Mouse (Mus musculus): Measurements from ENCODE around the gene Bbs9. TPM values are rescaled to one million over a fixed set of nuclear protein-coding genes. Genes with fewer than 3 reads are reported as not detected.

The Bbs9 gene
- polyA plus RNA-seq, 1 experiment from 2014 or later: 15.5 TPM

DNA sequence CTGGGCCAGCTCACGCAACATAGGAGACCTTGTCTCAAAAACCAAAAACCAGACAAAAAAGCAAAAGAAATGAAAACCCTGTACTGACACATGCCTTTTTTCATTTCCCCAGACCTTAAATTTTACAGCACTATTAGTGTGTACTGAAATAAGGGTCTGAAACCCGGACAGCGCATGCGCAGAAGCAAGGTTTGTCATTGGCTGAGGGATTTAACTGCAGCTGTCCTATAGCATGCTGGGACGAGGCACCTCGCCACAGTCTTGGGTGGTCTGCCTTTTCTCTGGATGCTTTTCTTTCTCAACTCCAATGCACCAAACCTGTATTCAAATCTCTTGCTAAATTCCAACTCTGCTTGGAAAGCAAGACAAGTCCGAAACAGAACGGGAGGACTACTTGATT, 3.4 kb downstream of the Bbs9 start:
- DNase-seq (ENCODE audit: low spot score) (no peak), ATAC-seq (ENCODE audit: insufficient number of reproducible peaks, low FRiP score, low TSS enrichment, low read depth) (no peak)
- H3K4me1 ChIP-seq (ENCODE audit: control insufficient read depth, insufficient read depth, low read length): no peaks in the 10 kb centered on the region
- no peak overlapping the region for H3K4me2 ChIP-seq (ENCODE audit: low read depth, severe bottlenecking)
- H3K4me3 ChIP-seq (ENCODE audit: low read depth, low read length): no peak overlapping the region
- H3K36me3 ChIP-seq (ENCODE audit: control insufficient read depth, insufficient read depth, low read length): no peaks in the 10 kb centered on the region
- WGBS: 91% methylated on average over 8 of the region's 8 CpGs
- no peaks in the 10 kb centered on the region for H3K27me3 ChIP-seq (ENCODE audit: control insufficient read depth, insufficient read depth, low read length)
- H3K9ac ChIP-seq (ENCODE audit: low read length): no peak overlapping the region
- no peaks in the 10 kb centered on the region for H3K9me3 ChIP-seq (ENCODE audit: control insufficient read depth, low read length)
- no peak overlapping the region for H3K27ac ChIP-seq (replicated peaks; ENCODE audit: low read depth, low read length)

DNA sequence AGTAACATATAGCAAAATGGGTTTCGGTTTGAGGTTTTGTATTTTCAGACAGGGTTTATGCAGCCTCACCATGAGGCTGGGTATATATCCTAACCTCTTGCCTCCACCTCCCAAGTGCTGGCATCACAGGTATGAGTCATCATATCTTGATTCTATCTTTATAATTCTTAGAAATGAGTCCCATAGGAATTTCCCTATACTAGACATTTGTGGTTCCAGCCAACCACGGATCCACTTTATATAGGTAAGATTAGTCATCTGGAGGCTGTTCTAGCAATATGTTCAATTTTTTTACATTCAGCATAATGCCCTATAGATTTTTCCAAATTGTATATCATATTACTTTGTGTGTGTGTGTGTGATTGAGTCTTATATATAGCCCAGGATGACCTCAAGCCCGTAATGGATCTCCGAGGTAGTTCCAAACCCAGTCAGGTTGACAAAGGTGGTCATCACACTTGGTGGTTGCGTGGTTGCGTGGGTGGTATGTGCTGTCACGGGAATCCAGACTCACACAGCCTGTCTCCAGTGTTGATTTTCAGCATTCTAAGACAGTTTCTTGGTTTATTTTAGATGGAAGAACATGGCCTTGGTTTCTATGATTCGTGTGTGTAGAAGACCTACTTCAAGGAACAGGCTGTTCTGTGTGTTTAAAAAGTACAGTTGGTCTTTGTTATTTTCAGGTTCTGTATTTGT, 8.5 kb downstream of the Bbs9 start:
- Histone ChIP-seq H3K9me3 (ENCODE audit: control insufficient read depth, low read length) (no peaks in the 10 kb centered on the region), H3K4me1 (ENCODE audit: control insufficient read depth, insufficient read depth, low read length) (no peaks in the 10 kb centered on the region), H3K27ac (replicated peaks; ENCODE audit: low read depth, low read length) (no peak overlapping the region), H3K36me3 (ENCODE audit: control insufficient read depth, insufficient read depth, low read length) (no peaks in the 10 kb centered on the region), H3K4me2 (ENCODE audit: low read depth, severe bottlenecking) (no peak overlapping the region), H3K27me3 (ENCODE audit: control insufficient read depth, insufficient read depth, low read length) (no peaks in the 10 kb centered on the region), H3K4me3 (ENCODE audit: low read depth, low read length) (no peak overlapping the region), H3K9ac (ENCODE audit: low read length) (no peak overlapping the region)
- DNase-seq (ENCODE audit: low spot score) (no peak), ATAC-seq (ENCODE audit: insufficient number of reproducible peaks, low FRiP score, low TSS enrichment, low read depth) (no peak)
- 93% methylated on average over 8 of the region's 8 CpGs for WGBS

DNA sequence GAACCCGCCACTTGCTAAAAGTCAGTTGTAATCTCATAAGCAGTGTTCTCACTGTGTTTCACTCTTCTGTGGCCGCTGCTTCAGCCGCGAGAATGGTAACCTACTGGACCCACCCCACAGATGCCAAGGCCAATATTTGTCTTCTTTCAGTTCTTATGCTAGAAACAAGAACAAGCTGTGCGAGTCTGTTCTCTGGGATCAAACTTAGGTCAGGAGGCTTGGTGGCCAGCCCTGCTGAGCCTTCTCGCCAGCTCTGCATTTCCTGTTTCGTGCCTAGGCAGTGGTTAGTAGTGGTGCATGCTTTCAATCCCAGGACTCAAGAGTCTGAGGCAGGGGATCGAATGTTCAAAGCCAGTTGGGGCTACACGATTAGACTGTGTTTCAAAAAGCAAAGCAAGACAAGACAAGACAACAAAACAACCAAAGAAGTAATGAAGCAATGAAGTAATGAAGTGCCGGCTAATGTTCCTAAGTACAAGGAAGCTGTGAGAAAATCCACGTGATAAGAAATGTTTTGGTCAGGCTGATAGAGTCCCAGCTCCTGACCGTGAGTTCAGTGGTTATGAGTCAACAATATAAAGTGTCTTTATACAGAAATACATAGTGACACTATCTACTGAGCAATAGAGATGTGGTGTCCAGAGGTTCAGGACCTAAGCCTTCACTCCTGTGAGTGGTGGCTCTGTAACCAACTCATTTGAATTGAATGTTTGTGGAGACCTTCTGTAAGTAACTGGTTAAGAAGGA, 9.2 kb downstream of the Bbs9 start:
- WGBS: 92% methylated on average over 12 of the region's 12 CpGs

DNA sequence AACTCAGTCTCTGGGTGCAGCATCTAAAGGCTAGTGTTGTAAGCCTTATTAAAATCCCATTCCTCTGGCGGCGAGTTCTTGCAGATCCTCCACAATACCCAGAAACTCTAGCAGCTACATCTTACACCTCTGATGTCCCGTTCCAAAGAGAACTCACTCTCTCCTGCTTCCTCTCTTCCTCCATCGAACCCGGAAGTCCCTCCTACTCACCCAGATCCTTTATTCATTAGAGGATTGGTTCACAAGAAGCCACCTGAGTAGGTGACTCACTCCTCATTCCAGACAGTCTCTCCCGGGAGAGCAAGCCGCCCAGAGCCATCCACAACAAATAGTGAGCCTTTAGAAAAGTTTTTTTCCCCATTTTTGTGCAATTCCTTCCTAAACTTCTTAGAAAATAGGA, 10.7 kb downstream of the Bbs9 start:
- ATAC-seq (ENCODE audit: insufficient number of reproducible peaks, low FRiP score, low TSS enrichment, low read depth) (no peak), DNase-seq (ENCODE audit: low spot score) (no peak)
- no peak overlapping the region for H3K27ac ChIP-seq (replicated peaks; ENCODE audit: low read depth, low read length)
- H3K27me3 ChIP-seq (ENCODE audit: control insufficient read depth, insufficient read depth, low read length): no peaks in the 10 kb centered on the region
- no peak overlapping the region for H3K4me3 ChIP-seq (ENCODE audit: low read depth, low read length)
- no peak overlapping the region for H3K9ac ChIP-seq (ENCODE audit: low read length)
- H3K36me3 ChIP-seq (ENCODE audit: control insufficient read depth, insufficient read depth, low read length): no peaks in the 10 kb centered on the region
- 90% methylated on average over 7 of the region's 7 CpGs for WGBS
- no peak overlapping the region for H3K4me2 ChIP-seq (ENCODE audit: low read depth, severe bottlenecking)
- no peaks in the 10 kb centered on the region for H3K9me3 ChIP-seq (ENCODE audit: control insufficient read depth, low read length)
- no peaks in the 10 kb centered on the region for H3K4me1 ChIP-seq (ENCODE audit: control insufficient read depth, insufficient read depth, low read length)

More for the DNA sequence above, 9.2 kb downstream of the Bbs9 start:
- no peak overlapping the region for H3K4me2 ChIP-seq (ENCODE audit: low read depth, severe bottlenecking)
- no peak for ATAC-seq (ENCODE audit: insufficient number of reproducible peaks, low FRiP score, low TSS enrichment, low read depth)
- no peak for DNase-seq (ENCODE audit: low spot score)
- H3K9ac ChIP-seq (ENCODE audit: low read length): no peak overlapping the region
- H3K4me1 ChIP-seq (ENCODE audit: control insufficient read depth, insufficient read depth, low read length): no peaks in the 10 kb centered on the region
- H3K4me3 ChIP-seq (ENCODE audit: low read depth, low read length): no peak overlapping the region
- H3K9me3 ChIP-seq (ENCODE audit: control insufficient read depth, low read length): no peaks in the 10 kb centered on the region
- no peak overlapping the region for H3K27ac ChIP-seq (replicated peaks; ENCODE audit: low read depth, low read length)
- no peaks in the 10 kb centered on the region for H3K27me3 ChIP-seq (ENCODE audit: control insufficient read depth, insufficient read depth, low read length)
- no peaks in the 10 kb centered on the region for H3K36me3 ChIP-seq (ENCODE audit: control insufficient read depth, insufficient read depth, low read length)

DNA sequence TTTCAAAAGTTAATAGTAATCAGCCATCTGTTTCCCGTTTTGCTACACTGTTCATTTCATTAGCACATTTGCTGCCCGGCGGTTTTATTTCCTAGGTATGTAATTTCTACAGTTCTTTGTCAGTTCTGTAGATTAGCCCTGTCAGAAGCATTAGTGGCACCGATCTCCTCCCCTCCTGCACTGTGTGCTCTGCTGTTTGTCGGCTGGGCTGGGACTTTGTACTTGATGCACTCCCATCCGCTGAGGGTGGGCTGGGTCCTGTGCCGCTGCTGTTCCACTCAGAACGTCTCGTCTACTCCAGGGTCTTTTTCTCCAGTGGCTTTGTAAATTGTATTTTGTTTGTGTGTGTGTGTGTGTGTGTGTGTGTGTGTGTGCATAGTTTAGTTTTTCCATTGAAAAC, 13.4 kb downstream of the Bbs9 start:
- DNase-seq (ENCODE audit: low spot score): no peak
- no peak overlapping the region for H3K4me3 ChIP-seq (ENCODE audit: low read depth, low read length)
- H3K9ac ChIP-seq (ENCODE audit: low read length): no peak overlapping the region
- H3K4me2 ChIP-seq (ENCODE audit: low read depth, severe bottlenecking): no peak overlapping the region
- no peaks in the 10 kb centered on the region for H3K9me3 ChIP-seq (ENCODE audit: control insufficient read depth, low read length)
- no peak for ATAC-seq (ENCODE audit: insufficient number of reproducible peaks, low FRiP score, low TSS enrichment, low read depth)
- no peaks in the 10 kb centered on the region for H3K36me3 ChIP-seq (ENCODE audit: control insufficient read depth, insufficient read depth, low read length)
- H3K27me3 ChIP-seq (ENCODE audit: control insufficient read depth, insufficient read depth, low read length): no peaks in the 10 kb centered on the region
- no peak overlapping the region for H3K27ac ChIP-seq (replicated peaks; ENCODE audit: low read depth, low read length)
- WGBS: 53% methylated on average over 9 of the region's 9 CpGs
- H3K4me1 ChIP-seq (ENCODE audit: control insufficient read depth, insufficient read depth, low read length): no peaks in the 10 kb centered on the region

DNA sequence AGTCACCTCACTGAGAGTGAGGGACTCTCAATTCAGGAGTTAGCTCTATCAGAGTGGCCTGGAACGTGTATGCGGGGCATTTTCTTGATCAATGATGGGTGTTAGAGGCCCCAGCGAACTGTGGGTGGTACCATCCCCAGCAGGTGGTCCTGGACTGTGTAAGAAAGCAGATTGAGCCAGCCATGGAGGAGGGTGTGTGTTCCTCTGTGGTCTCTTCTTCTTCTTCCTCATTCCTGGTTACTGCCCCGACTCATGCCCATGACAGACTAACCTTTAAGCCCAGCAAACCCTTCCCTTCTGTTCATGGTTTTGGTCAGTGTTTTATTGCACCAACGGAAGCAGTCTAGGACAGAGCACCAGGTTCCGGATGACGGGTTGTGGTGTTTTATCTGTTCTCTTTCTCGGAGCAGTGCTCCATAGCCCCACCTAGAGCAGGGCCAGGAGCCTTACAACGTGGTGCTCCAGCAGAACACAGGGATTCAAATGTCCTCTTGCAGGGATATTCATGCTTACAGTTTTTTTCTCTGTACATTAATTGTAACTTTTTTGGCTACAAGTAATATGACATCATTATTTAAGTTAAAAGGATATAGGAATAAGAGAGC, 18.8 kb downstream of the Bbs9 start:
- no peaks in the 10 kb centered on the region for H3K9me3 ChIP-seq (ENCODE audit: control insufficient read depth, low read length)
- 85% methylated on average over 9 of the region's 9 CpGs for WGBS
- no peaks in the 10 kb centered on the region for H3K27me3 ChIP-seq (ENCODE audit: control insufficient read depth, insufficient read depth, low read length)
- H3K4me1 ChIP-seq (ENCODE audit: control insufficient read depth, insufficient read depth, low read length): no peaks in the 10 kb centered on the region
- H3K4me2 ChIP-seq (ENCODE audit: low read depth, severe bottlenecking): no peak overlapping the region
- H3K36me3 ChIP-seq (ENCODE audit: control insufficient read depth, insufficient read depth, low read length): no peaks in the 10 kb centered on the region
- H3K4me3 ChIP-seq (ENCODE audit: low read depth, low read length): no peak overlapping the region
- no peak overlapping the region for H3K9ac ChIP-seq (ENCODE audit: low read length)
- H3K27ac ChIP-seq (replicated peaks; ENCODE audit: low read depth, low read length): no peak overlapping the region
- ATAC-seq (ENCODE audit: insufficient number of reproducible peaks, low FRiP score, low TSS enrichment, low read depth) (no peak), DNase-seq (ENCODE audit: low spot score) (no peak)

DNA sequence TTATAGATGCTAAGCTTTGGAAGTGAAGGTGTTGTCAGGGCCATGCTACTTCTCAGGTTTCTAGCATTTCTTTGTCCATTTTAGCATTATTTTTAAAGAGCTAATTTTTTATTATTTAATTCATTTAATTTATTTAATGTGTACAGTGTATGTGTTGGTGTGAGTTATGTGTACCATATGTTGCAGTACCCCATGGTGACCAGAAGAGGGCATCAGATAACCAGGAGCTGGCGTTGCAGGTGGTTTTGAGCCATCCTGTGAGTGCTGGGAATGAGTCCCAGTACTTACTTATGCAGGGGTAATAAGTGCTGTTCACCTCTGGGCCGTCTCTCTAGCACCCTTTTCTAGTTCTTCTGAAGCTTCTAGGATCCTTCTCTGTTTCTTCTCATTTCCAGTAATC, 19.6 kb downstream of the Bbs9 start:
- no peaks in the 10 kb centered on the region for H3K4me1 ChIP-seq (ENCODE audit: control insufficient read depth, insufficient read depth, low read length)
- no peaks in the 10 kb centered on the region for H3K36me3 ChIP-seq (ENCODE audit: control insufficient read depth, insufficient read depth, low read length)
- 86% methylated on average over 2 of the region's 2 CpGs for WGBS
- no peak overlapping the region for H3K4me2 ChIP-seq (ENCODE audit: low read depth, severe bottlenecking)
- H3K4me3 ChIP-seq (ENCODE audit: low read depth, low read length): no peak overlapping the region
- ATAC-seq (ENCODE audit: insufficient number of reproducible peaks, low FRiP score, low TSS enrichment, low read depth): no peak
- DNase-seq (ENCODE audit: low spot score): no peak
- no peak overlapping the region for H3K9ac ChIP-seq (ENCODE audit: low read length)
- no peaks in the 10 kb centered on the region for H3K27me3 ChIP-seq (ENCODE audit: control insufficient read depth, insufficient read depth, low read length)
- no peak overlapping the region for H3K27ac ChIP-seq (replicated peaks; ENCODE audit: low read depth, low read length)
- H3K9me3 ChIP-seq (ENCODE audit: control insufficient read depth, low read length): no peaks in the 10 kb centered on the region

DNA sequence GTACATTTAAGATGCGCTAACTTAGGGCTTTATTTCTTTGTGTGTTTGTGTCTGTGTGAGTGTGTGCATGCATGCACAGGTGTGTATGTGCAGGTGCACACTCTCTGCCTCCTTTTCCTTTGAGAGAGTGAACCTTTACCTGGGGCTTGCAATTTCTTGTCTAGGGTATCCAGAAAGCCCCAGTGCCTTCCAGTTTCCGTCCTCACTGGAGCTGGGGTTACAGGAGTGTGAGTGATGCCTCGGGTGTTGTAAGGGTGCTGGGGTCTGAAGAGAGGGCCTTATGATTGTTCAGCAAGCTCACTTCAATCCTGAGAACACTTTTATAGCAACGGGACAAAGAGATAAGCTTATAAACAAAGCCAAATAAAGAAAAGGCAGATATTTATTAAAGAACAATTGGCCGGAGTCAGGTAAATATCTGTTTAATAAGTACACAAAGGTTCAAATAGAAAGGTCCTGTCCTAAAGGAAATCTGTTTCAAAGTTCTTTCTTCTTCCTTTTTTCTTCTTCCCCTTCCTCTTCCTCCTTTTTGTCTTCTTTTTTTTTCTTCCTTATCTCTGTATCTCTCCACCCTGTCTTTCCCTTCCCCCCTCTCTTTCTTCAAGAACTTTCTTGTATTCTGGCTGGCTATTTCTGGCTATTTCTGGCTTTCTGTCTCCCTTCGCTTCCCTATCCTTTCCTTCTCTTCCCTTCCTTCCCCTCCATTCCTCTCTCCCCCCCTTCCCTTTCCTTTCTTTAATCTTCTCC, 21.7 kb downstream of the Bbs9 start:
- H3K9me3 ChIP-seq (ENCODE audit: control insufficient read depth, low read length): no peaks in the 10 kb centered on the region
- no peak for DNase-seq (ENCODE audit: low spot score)

More for the DNA sequence above, 21.7 kb downstream of the Bbs9 start:
- Histone ChIP-seq H3K4me1 (ENCODE audit: control insufficient read depth, insufficient read depth, low read length) (no peaks in the 10 kb centered on the region), H3K4me2 (ENCODE audit: low read depth, severe bottlenecking) (no peak overlapping the region), H3K4me3 (ENCODE audit: low read depth, low read length) (no peak overlapping the region), H3K36me3 (ENCODE audit: control insufficient read depth, insufficient read depth, low read length) (no peaks in the 10 kb centered on the region), H3K27me3 (ENCODE audit: control insufficient read depth, insufficient read depth, low read length) (no peaks in the 10 kb centered on the region), H3K27ac (replicated peaks; ENCODE audit: low read depth, low read length) (no peak overlapping the region), H3K9ac (ENCODE audit: low read length) (no peak overlapping the region)
- no peak for ATAC-seq (ENCODE audit: insufficient number of reproducible peaks, low FRiP score, low TSS enrichment, low read depth)
- WGBS: 86% methylated on average over 6 of the region's 6 CpGs

All from limb, embryonic 11.5 days (tissue).